Mouse (Mus musculus) ovary, postnatal 36 days (tissue): ENCODE measurements around the gene BC048679.

Experiments used
- DNase-seq: peaks from one replicate; pipeline ENCODE4 v3.0.0; 2022; ENCODE audit warnings: low spot score, mixed read lengths

BC048679 gene

GRCm38 (mm10) chr7:81476833-81477232 is 21.2 kb downstream of the BC048679 start:
- DNase-seq: no peak

- DNase-seq: no peak
Observed at GRCm38 (mm10) chr7:81475221-81475620, 22.9 kb downstream of the BC048679 start.

GRCm38 (mm10) chr7:81464906-81465450 is 33.1 kb downstream of the BC048679 start:
- DNase-seq: no peak

- DNase-seq: peak; percentile 14
Observed at GRCm38 (mm10) chr7:81464116-81464515, 34.0 kb downstream of the BC048679 start.

GRCm38 (mm10) chr7:81462815-81463214 is 35.3 kb downstream of the BC048679 start:
- no peak for DNase-seq

- DNase-seq: peak; percentile 58
Observed at GRCm38 (mm10) chr7:81455155-81455651, 42.9 kb downstream of the BC048679 start, which contains the start of gene Cpeb1. Gene Cpeb1 (minus strand): TSS chr7:81455465.

- DNase-seq: peak; percentile 40
Observed at GRCm38 (mm10) chr7:81454331-81455039, 43.6 kb downstream of the BC048679 start.

GRCm38 (mm10) chr7:81453443-81454274 is 44.4 kb downstream of the BC048679 start:
- DNase-seq: peak; percentile 37

- peak; percentile 23 for DNase-seq
Observed at GRCm38 (mm10) chr7:81452971-81453441, 45.1 kb downstream of the BC048679 start.
